11 mouse cellular contexts compared by ENCODE assay signal in the genomic region with DNA sequence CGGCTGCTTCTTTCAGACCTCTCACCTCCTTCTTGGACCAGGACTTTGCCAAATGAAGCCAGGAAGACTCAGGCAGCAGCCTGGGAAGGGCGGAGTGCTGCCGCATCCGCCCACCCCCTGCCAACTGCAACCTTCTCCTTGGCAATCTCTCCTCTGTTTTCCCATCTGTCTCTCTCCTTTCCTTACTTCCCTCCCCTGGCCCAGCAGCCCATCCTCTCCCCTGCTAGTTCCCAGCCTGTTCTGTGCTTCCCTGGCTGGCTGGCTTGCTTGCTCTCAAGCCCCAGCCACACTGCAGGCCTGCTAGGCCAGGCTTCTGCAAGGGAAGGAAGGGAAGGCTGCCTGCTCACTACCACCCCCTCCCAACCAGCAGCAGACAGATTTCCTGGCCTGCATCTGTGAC. TPM values are rescaled to one million over a fixed set of nuclear protein-coding genes. Genes with fewer than 3 reads are reported as not detected.
DNase-seq lines count a peak whose midpoint lies in the region; ATAC-seq lines count a peak whose summit lies in the region.
"Had no signal": no experiment of that assay in that cellular context is flagged by ENCODE, and none has a peak within 500 bp of the region (broad histone marks: within the 10 kb centered on the region; RNA-seq: fewer than 3 reads in every experiment).

No protein-coding gene starts in this region.

- H3K27ac ChIP-seq in hindbrain, embryonic 13.5 days = peak overlapping the region; percentile 40; the same call in 1 of the 2 replicates
- H3K27ac ChIP-seq in hindbrain, embryonic 10.5 days = no peak overlapping the region
- H3K27ac ChIP-seq in embryonic facial prominence, embryonic 10.5 days (replicated peaks) = no peak overlapping the region
- H3K27ac ChIP-seq: macrophage had no signal

- H3K9me3 ChIP-seq in hindbrain, embryonic 13.5 days = no peaks in the 10 kb centered on the region
- no peaks in the 10 kb centered on the region for H3K9me3 ChIP-seq in hindbrain, embryonic 10.5 days
- H3K9me3 ChIP-seq in embryonic facial prominence, embryonic 10.5 days = no peaks in the 10 kb centered on the region

- 0 out of 2 replicates have a peak, but pooled peaks cover 3% of the 10 kb centered on the region for H3K27me3 ChIP-seq in hindbrain, embryonic 13.5 days
- peaks cover 14% of the 10 kb centered on the region for H3K27me3 ChIP-seq in hindbrain, embryonic 10.5 days (ENCODE audit: insufficient read depth, poor library complexity, severe bottlenecking)
- peaks cover 35% of the 10 kb centered on the region for H3K27me3 ChIP-seq in embryonic facial prominence, embryonic 10.5 days (replicated peaks; ENCODE audit: low read depth, poor library complexity, severe bottlenecking)

- no peak for ATAC-seq in hindbrain, embryonic 13.5 days (ENCODE audit: low FRiP score)

- no peak overlapping the region for H3K4me3 ChIP-seq in hindbrain, embryonic 13.5 days
- no peak overlapping the region for H3K4me3 ChIP-seq in hindbrain, embryonic 10.5 days
- no peak overlapping the region for H3K4me3 ChIP-seq in embryonic facial prominence, embryonic 10.5 days
- H3K4me3 ChIP-seq: erythroblast, embryonic 14.5 days had no signal

- peaks cover 28% of the 10 kb centered on the region for H3K4me1 ChIP-seq in hindbrain, embryonic 13.5 days (replicated peaks)
- H3K4me1 ChIP-seq in hindbrain, embryonic 10.5 days (replicated peaks) = peaks cover 18% of the 10 kb centered on the region
- H3K4me1 ChIP-seq in embryonic facial prominence, embryonic 10.5 days = peaks cover 14% of the 10 kb centered on the region

- WGBS in hindbrain, embryonic 13.5 days = 73% methylated on average over 4 of the region's 4 CpGs
- 80% methylated on average over 4 of the region's 4 CpGs for WGBS in hindbrain, embryonic 10.5 days
- 71% methylated on average over 4 of the region's 4 CpGs for WGBS in embryonic facial prominence, embryonic 10.5 days

- no peaks in the 10 kb centered on the region for H3K36me3 ChIP-seq in hindbrain, embryonic 13.5 days
- no peaks in the 10 kb centered on the region for H3K36me3 ChIP-seq in hindbrain, embryonic 10.5 days
- H3K36me3 ChIP-seq in embryonic facial prominence, embryonic 10.5 days (replicated peaks) = no peaks in the 10 kb centered on the region

- H3K9ac ChIP-seq in hindbrain, embryonic 13.5 days = no peak overlapping the region

- H3K4me2 ChIP-seq in hindbrain, embryonic 13.5 days = no peak overlapping the region

- DNase-seq in hindbrain, embryonic 10.5 days (ENCODE audit: low spot score) = no peak
- peak; percentile 68 for DNase-seq in 3T3-L1 (ENCODE audit: low read depth, low spot score)
- DNase-seq in cerebellum, adult 8-10 months = peak; percentile 70
- peak; percentile 61 for DNase-seq in left cerebral cortex, adult 11 months (ENCODE audit: low spot score)
- no peak for DNase-seq in B cell, adult 2 months
- DNase-seq in kidney, adult 11 months = no peak
- DNase-seq in embryonic facial prominence, embryonic 10.5 days (ENCODE audit: low spot score) = no peak
- DNase-seq: kidney, postnatal 25 days had no signal

RNA-seq across cellular contexts. Expression of a gene that starts 3.3 kb away (rescaled TPM):
- not detected in 2 replicates for polyA plus RNA-seq in hindbrain, embryonic 13.5 days (2015; fragmentation: Nextera tagmentation; extraction: Ambion mirVana)
- not detected in 2 replicates for polyA plus RNA-seq in hindbrain, embryonic 10.5 days (2016; fragmentation: Nextera tagmentation; extraction: Ambion mirVana)
- not detected in 2 replicates for polyA plus RNA-seq in embryonic facial prominence, embryonic 10.5 days (2016; fragmentation: Nextera tagmentation; extraction: Ambion mirVana)
- polyA plus RNA-seq: erythroblast, embryonic 14.5 days; macrophage had no signal

RNA-seq across cellular contexts. Expression of a gene that starts 3.7 kb away (rescaled TPM):
- 37.3 and 41.5 TPM in 2 replicates for polyA plus RNA-seq in hindbrain, embryonic 13.5 days (2015; fragmentation: Nextera tagmentation; extraction: Ambion mirVana)
- polyA plus RNA-seq in hindbrain, embryonic 10.5 days (2016; fragmentation: Nextera tagmentation; extraction: Ambion mirVana) = 3.6 and 8.9 TPM in 2 replicates
- polyA plus RNA-seq in embryonic facial prominence, embryonic 10.5 days (2016; fragmentation: Nextera tagmentation; extraction: Ambion mirVana) = 1.2 and 1.4 TPM in 2 replicates
- polyA plus RNA-seq: erythroblast, embryonic 14.5 days; macrophage had no signal

RNA-seq across cellular contexts. Expression of a gene that starts 13.4 kb away (rescaled TPM):
- 1.2 and 1.4 TPM in 2 replicates for polyA plus RNA-seq in hindbrain, embryonic 13.5 days (2015; fragmentation: Nextera tagmentation; extraction: Ambion mirVana)
- 0.50 and 0.55 TPM in 2 replicates for polyA plus RNA-seq in hindbrain, embryonic 10.5 days (2016; fragmentation: Nextera tagmentation; extraction: Ambion mirVana)
- polyA plus RNA-seq in embryonic facial prominence, embryonic 10.5 days (2016; fragmentation: Nextera tagmentation; extraction: Ambion mirVana) = 0.29 and 0.41 TPM in 2 replicates
- polyA plus RNA-seq: erythroblast, embryonic 14.5 days had no signal

RNA-seq across cellular contexts. Expression of a gene that starts 30.3 kb away (rescaled TPM):
- 23.5 and 24.8 TPM in 2 replicates for polyA plus RNA-seq in hindbrain, embryonic 13.5 days (2015; fragmentation: Nextera tagmentation; extraction: Ambion mirVana)
- 22.1 and 22.9 TPM in 2 replicates for polyA plus RNA-seq in hindbrain, embryonic 10.5 days (2016; fragmentation: Nextera tagmentation; extraction: Ambion mirVana)
- 15.8 and 16.8 TPM in 2 replicates for polyA plus RNA-seq in embryonic facial prominence, embryonic 10.5 days (2016; fragmentation: Nextera tagmentation; extraction: Ambion mirVana)

RNA-seq across cellular contexts. Expression of a gene that starts 38.0 kb away (rescaled TPM):
- 32.9 and 33.6 TPM in 2 replicates for polyA plus RNA-seq in hindbrain, embryonic 13.5 days (2015; fragmentation: Nextera tagmentation; extraction: Ambion mirVana)
- polyA plus RNA-seq in hindbrain, embryonic 10.5 days (2016; fragmentation: Nextera tagmentation; extraction: Ambion mirVana) = 148 and 160 TPM in 2 replicates
- polyA plus RNA-seq in embryonic facial prominence, embryonic 10.5 days (2016; fragmentation: Nextera tagmentation; extraction: Ambion mirVana) = 149 and 150 TPM in 2 replicates

Comparison
In these comparisons a context has a peak if more than half of its experiments do, and no peak if none do; other contexts are left out.
1. DNase-seq: peak in 3T3-L1 (single experiment), cerebellum, adult 8-10 months (single experiment) and left cerebral cortex, adult 11 months (single experiment); none in hindbrain, embryonic 10.5 days (single experiment), B cell, adult 2 months (0 of 2), kidney, adult 11 months (single experiment) and embryonic facial prominence, embryonic 10.5 days (single experiment).